Mouse (Mus musculus) brain, adult 2 months (tissue): ENCODE data around the gene Calm3.

Experiments used
- DNase-seq: peaks from one replicate; pipeline ENCODE4 v3.0.0; 2011; ENCODE audit warnings: low read depth, low spot score

The Calm3 gene

DNA sequence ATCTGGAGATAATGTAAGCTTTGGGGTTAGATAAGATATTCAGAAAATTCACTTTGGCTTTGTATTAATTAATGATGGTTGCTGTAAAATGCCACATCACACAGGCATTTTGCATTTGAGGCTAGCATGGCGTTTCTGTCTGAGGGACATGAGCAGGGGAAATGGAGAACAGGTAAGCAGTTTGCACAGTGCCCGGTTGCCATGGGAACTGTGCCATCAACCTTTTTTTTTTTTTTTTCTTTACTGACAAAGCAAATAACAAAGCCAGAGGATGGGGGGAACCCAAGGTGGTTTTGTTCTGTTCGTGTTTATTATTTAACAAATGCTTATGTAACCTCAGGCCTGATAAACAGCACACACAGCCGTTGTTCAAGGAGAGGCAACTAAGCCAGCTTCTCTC, 18.9 kb upstream of the Calm3 start:
- DNase-seq, result peak; percentile 62

DNA sequence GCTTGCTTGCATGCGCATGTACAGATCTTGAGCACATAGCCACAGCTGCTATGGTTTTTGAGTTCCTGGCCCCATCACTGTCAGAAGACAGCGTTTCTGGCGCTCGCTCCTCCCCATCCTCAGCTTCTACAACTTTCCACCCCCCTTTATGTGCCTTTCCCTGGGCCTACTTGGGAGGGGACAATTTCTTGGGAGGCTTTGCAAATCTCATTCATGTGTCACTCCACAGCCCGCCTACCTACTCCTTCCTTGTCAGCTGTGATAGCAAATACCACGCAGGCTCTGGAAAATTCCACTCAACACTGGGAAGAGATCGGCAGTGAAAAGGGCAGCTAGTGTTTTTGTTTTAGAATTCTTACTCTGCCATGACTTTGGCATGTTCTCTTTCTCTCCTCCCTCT, 16.4 kb upstream of the Calm3 start:
- DNase-seq, result peak; percentile 96

DNA sequence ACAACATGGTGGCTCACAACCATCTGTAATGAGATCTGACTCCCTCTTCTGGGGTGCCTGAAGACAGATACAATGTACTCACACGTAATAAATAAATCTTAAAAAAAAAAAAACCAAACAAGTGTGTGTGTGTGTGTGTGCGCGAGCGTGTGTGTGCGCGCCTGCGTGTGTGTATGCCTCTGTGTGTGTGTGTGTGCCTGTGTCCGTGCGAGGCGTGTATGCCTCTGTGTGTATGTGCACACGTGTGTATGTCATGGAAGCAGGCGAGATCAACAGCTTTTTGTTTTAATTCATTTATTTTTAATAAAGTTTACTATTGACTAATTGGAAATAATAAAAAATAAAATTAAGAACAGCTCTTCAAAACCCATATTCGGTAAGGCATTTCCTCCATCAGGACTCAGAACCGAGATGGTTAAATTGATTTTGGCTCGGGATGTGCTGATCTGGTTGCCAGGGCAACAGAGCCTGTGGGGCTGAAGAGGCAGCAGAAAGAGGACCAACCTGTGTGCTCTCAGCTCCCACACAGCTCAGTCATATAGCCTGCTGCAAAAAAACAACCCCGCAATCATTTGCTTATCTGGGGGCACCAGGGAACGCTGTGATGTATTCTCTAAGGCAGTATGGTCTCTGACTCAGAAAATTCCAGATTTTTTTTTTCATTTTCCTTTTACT, 14.3 kb upstream of the Calm3 start:
- DNase-seq, result peak; percentile 94

DNA sequence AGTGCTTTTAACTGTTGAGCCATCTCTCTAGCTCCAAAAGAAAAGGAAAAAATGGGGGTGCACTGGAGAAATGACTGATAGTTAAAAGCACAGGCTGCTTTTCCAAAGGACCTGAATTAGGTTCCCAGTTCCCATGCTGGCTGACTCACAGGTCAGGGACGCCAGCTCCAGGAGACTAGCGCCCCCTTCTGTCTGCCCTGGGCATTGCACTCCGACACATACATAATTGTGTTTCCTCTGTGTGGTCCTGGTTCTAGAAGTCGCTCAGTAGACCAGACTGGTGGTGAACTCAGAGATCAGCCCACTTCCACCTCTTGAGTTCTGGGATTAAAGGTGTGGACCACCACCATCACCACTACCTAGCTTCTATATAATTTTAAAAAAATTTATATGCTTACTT, 13.4 kb upstream of the Calm3 start:
- DNase-seq, result no peak

DNA sequence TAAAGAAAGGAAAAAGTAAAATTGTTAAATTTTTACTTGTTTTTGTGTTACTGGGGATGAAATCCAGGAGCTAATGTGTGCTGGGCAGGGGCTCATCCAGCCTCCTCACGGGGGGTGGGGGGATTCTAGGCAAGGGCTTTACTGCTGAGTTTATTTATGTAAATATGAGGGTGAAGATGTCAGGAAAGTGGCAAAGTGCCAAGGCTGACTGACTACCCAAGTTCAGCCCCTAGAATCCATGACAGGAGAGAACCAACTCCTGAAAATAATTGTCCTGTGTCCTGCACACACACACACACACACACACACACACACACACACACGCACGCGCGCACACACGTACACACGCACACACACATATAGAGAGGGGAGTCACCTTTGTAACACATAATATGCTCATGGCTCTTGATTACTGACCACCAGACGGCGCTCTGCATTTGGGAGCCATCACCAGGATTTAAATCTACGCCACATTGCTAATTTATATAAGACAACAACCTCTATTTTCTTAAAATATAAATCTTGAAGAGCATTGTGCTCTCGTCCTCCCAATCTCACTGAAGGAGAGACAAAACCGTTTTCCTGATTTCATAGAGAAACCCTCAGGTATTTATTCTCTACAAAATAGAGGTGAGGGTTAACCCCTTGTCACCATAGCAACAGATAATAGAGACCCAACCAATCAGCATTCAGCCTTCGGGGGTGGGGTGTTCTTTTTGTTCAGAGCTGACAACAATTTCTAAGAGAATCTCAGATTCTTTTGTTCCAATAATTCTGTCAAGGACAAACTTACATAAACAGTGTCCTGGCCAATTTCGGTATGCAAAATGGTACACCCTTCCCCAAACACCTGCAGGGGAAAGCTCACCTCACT, 9.0 kb upstream of the Calm3 start:
- peak; percentile 93 for DNase-seq

DNA sequence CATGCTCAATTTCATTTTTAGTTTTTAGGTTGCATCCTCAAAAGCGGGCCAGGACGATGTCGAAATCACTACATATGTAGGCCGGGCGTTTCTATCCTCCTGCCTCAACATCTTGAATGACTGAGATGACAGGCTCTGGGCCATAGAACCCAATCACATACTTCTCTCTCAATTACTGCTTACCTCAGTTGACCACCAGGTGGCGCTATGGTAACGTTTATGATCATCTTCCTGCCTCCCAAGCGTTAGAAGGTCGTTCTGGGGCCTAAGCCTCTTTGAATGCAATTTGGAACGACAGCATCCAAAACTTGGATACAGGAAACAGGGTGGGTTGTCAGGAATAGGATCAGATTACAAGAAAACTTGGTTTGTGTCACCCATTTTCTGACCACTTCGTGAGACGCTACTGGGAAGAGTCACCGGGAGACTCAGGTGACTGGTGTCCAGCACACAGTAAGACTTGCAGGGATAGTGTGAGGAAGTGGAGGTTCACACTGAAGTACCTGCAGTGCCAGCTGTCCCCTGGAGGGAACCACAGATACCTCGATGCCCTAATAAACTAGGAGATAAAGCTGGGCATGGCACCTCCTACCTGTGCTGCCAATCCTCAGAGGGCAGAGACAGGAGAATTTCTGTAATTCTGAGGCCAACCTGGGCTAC, 8.2 kb upstream of the Calm3 start:
- DNase-seq, result peak; percentile 96

DNA sequence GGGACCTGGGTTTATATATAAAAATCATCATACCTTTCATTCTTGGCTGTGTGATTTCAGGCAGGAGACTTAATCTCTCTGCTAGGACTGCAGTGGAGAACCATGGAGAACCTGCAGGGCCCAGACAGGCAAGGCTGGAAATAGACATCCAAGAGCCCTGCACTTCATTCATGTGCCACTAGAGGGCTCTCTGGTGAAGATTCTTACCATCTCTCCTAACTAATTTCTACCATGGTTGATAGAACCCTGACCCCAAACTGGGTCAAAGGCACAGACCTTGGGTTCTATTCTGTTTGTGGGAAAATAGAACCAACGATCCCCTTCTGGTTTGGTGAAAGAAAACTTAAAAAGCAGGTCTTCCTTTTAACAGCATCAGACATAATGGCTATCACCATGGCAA, 6.9 kb upstream of the Calm3 start:
- DNase-seq, result peak; percentile 88

DNA sequence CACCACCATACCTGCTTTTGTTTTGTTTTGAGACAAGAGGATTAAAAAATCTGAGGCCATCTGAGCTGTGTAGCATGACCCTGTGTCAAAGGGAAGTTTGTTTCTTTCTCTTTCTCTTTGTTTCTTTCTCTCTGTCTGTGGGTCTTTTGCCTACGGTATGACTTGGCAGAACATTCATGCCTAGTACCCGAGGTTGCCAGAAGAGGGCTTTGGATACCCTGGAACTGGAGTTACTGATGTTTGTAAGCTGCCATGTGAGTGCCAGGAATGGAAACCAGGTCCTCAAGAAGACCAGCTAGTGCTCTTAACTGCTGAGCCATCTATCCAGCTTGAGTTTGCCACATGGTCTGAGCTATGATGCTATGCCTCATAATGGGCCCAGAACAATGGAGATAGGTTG, 4.4 kb upstream of the Calm3 start:
- no peak for DNase-seq

DNA sequence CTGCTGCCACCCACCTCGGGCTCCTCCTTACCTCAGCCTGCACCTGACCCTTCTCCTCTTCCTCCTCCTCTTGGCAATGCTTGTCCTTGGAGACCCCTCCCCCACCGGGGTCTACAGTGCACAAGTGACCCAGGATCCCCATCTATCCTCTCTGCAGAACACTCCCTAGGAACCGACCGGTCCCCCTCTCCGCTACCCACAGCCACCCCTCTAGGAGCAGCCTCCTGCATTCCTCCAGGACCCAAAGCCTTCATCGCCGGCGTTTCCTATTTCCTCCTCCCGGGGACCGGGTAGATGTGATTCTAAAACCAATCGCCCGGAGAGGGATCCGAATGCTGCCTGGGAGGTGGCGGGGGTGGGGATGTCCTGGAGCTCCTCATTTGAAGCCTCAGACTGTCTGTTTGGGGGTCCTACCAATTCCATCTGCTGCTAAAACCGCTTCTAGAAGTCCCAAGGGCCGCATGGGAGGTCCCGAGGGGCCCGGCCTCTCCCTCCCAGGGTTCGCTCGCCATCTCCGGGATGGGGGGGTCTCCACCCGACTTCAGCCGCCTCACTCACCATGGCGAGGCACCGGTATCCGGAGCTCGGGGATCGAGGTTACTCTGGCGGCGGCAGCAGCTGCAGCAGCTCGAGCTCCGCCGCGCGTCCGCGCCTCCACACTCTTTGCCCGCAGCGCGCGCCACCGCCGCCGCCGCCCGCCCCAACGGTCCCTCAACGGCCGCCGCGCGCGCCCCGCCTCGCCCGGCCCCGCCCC, 454 bp downstream of the Calm3 start:
- DNase-seq, result no peak

DNA sequence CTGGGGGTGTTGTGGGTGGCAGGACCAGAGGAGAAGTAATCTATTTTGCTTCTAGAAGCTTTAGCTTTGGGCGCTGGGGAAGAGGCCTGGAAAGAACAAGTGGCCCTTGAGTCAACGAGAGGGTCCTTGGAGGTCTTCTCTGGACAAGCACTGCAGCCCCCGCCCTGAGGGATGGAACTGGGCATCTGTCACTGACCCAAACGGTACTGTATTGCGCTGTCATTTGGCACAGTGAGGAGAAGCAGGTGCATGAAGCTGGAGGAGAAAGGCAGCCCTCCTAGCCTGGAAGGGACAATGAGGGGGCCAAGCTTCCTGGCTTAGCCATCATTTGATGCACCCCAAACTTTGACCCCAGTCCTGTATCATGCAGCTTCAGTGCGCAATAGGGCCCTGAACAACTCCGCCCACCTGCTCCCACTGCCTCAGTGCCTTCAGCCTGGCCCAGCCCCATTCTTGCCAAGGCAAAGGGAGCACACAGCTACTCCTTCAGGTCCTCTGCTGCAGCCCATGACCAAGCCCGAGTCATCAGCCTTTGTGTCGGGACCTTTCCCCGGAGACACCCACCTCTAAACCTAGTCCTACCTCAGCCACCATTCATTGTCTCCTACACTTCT, 1.4 kb downstream of the Calm3 start:
- peak; percentile 82 for DNase-seq

DNA sequence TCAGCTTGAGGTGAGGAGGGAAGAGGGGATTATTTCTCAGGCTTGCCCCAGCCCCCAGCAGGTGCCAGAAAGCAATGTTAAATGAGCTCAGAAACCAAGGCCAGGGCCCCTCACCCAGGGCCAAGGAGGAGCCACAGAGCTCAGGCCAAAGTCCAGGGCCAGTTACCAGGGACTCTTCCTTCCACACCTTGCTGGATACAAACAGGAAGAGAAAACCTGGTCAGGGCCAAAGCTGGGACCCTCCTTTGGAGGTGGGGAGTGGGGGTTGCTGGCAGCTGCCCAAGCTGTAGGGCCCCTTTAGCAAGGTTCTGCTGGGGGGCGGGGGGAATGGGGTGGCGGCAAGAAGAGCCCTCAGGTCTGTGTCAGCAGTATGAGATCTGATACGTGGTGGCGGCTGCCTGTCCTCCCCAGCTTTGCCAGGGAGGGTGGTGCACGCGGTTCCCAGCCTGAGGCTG, 2.0 kb downstream of the Calm3 start:
- peak; percentile 47 for DNase-seq

DNA sequence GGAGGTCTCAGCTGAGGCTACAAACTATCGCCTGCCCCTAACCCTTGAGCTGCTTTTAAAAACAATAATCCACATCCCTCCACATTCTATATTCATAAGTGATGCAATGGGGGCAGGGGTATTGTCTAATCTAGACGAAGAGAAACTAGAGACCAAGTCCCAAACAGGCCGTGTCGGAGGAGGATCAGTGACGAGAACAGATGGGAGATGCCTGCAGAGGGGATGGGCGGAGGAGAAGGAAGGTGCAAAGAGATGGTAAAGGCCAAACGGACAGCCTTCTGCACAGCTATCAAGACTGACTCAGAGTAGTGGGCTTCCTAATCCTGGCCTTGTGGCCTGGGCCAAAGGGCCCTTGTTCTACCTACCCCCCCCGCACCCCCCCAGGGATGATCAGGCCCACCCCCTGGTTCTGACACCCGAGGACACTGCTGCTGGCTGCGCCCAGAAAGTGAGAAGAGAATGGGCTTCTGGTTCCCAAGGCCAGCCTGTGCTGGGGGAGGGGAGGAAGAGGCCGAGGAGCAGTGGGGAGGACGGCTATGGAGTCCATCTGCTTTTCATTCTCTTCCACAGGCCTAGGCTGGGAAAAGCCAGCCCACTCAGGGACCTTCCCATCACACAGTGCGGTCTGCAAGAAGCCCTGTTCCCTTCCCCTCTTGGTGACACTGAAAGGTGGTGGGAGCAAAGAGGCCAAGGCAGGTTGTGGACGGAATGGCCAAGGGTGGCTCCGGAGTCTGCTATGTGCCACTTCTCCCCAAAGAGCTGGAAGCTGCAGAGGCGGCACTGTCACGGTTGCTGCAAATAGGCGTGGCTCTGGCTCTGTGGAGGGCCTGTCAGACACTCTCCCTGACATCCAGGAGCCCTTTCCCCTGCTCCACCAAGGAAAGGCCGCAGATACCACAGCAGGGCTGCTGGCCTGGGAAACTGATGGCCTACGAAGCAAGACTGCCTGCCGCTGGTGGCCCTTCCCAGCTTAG, 2.8 kb downstream of the Calm3 start:
- DNase-seq, result peak; percentile 79

DNA sequence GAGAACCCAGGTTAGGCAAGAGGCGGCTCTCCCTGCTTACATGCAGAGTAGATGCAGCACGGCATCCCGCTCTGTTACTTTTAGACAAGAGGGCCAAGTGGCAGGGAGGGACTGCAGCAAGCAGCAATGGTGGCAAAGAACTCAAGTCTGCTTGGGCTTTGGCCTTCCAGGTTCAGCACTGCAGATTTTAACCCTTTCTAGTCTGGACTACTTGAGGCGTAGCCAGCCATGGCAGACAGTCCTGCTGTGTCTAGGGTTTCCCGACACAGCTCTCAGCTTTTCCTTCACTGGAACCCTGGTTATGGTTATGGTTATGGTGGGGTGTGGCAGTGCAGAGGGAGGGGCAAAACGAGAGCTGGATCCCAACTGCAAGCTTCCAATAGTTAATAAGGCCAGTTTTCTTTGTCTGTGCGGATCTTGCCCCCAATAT, 3.7 kb downstream of the Calm3 start:
- DNase-seq, result peak; percentile 62

DNA sequence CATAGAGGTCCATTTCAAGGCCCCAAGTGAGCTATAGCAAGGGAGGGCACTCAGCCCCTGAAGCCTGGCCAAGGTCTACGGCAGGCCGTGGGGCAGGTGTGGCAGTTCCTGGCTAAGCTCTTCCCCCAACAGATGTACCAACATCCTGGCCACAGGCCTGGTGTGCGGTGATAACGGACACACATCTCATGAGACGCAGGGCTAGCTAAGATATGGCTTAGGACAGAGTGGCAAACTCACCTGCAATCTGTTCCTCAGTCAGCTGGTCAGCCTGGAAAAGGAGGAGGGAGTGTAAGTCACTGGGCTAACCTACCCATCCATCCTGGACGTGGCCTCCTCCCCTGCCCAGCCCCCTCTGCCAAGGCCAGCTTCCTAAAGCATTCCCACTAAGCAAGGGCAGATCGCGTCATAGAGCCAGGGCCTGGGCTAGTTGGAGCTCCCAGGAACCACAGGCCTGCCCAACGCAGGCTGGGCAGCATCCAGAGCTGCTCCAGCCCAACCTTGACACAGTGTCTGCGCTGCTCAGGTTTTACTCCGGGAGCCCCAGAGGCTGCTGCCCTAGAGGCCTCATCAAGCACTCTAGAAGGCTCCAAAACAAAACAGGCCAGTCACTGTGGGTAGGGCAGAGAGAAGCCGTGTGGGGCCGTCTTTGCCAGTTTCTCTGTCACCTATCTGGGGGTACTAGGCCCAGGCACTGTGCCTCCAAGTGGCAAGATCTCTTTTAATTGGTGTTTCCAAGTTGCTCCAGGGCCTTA, 4.3 kb downstream of the Calm3 start:
- no peak for DNase-seq

DNA sequence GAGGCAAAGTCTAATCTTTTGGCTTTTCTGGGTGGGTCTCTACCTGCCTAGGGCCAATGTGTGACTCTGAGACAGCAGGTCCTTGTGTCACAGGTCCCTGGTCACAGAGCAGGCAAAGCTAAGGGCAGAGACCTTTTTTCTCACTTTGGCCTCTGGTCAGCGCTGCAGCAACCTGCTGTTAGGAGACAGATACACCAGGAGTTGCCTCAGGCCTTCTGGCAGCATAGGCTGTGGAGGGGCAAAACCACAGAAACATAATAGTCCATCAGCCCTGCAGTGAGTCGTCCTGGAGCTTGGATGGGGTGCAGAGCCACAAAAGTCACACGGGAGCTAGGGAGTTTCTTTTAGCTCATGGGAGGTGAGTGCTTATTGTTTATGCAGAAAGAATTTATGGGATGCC, 5.2 kb downstream of the Calm3 start:
- peak; percentile 20 for DNase-seq

DNA sequence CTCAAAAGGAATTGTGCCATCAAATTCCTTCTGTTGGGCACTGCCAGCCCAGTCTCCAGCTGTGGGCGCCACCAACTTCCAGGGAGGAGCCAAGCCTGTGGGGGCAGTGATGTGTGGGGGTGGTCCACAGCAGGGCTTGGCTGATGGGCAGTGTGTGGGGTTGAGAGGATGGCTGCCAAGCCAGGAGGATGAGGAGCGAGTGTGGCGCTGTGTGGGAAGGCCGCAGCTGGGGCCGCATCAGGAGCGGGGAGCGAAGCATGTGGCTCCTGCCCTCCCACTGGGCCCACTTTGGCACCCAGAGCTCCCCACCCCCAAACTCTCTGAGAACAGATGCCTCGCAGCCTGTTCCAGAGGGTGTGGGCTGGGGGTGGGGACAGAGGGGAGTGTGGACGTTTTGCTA, 5.9 kb downstream of the Calm3 start:
- DNase-seq, result peak; percentile 83

DNA sequence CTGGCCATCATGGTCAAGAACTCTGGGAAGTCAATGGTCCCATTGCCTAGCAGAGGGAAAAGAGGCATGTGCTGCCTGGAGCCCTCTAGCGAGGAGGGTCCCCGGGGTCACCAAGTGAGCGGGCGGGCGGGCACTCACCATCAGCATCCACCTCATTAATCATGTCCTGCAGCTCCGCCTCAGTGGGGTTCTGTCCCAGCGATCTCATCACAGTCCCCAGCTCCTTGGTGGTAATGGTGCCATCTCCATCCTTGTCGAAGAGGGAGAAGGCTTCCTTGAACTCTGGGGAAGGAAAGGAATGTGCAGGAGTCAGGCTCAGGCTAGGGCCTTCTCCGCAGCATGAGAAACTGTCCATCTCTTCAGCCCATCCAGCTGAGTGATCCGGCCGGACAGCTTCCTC, 6.5 kb downstream of the Calm3 start:
- DNase-seq, result no peak

DNA sequence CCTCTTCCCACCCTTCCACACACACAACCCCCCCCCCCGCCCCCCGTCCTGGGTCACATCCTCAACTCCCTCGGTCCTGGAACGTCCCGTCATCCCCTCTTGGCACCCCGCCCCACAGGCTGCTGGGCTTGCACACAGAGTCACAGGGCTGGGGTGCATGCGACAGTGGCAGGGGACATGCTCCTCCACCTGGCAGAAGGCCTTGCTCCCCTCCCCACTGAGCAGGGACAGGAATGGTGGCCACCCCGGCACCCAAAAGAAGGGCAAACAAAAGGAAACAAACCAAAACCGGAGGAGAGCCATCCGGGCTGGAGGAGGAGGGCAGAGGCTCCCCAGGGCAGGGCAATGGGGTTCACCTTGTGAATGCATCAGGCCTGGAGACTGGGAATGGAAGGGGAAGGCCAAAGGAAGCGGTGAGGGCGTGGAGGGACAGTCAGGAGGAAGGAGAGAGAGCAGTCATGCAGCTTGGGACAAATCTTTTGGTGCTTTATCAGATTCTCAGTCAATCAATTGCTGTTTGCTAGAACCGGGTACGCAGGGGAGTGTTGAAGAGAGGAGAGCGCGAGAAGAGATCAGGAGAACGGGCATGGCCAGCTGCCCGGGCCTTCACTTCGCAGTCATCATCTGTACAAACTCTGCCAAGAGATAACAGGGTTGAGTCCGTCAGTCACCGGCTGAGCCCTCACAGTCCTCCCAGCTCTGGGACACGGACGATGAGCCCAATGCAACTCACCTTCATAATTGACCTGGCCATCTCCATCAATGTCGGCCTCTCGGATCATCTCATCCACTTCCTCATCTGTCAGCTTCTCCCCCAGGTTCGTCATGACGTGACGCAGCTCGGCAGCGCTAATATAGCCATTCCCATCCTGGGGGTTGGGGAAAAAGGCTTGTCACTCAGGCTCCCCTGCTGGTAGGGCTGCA, 7.3 kb downstream of the Calm3 start:
- DNase-seq, result no peak
